Mouse (Mus musculus) liver, postnatal 0 days (tissue): ENCODE data around the gene Khdrbs1.

Experiments
- CTCF ChIP-seq: sonication (generic); IDR thresholded peaks from 2 replicates; pipeline ENCODE4 v1.5.1; 2016; ENCODE audit warnings: antibody characterized with exemption, low read depth
- EP300 ChIP-seq: IDR thresholded peaks from 2 replicates; pipeline ENCODE4 v1.6.1; 2016; ENCODE audit warnings: antibody characterized with exemption, low read depth, mild to moderate bottlenecking

- TF ChIP-seq CTCF, result no peak
- TF ChIP-seq EP300, result no peak
Measured at GRCm38 (mm10) chr4:129695815-129696157, 46.3 kb downstream of the Khdrbs1 start.
